Mouse (Mus musculus): ENCODE data around the gene Mymx.
A peak's percentile ranks its signal among the peaks of the same experiment; 100 is the strongest.

Mymx gene

GRCm38 (mm10) chr17:45551816-45552451, 50.0 kb downstream of the Mymx start:
- DNase-seq (ENCODE audit: low spot score in 2 of 2), result peak; percentile 80 to 85

- DNase-seq (ENCODE audit: low spot score in 2 of 2), result no peak
Observed at GRCm38 (mm10) chr17:45551249-45551796, 50.6 kb downstream of the Mymx start.

Measured in frontal cortex, postnatal 25 days (tissue).